ENCODE assay signal across 13 mouse cellular contexts in the genomic region with DNA sequence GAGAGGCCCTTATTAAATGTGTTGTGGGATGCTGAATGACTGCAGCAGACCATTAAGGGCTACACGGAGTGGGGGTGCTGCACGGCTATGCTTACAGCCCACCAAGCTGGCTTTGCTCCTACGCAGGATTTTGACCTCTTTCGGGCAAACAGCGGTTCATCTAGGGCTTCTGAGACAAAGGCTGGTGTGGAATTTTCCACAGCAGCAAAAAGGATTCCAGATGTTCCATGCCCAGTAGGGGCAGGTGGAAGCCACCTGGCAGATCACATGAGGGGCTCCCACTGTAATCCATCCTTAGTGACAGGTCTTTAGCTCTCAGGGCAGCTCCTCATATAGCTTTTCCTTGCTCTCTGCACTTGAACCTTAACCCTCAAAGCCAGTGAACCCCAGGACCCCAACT.
"Had no signal": no experiment of that assay in that cellular context is flagged by ENCODE, and none has a peak within 500 bp of the region (broad histone marks: within the 10 kb centered on the region; RNA-seq: fewer than 3 reads in every experiment).

No protein-coding gene starts in this region.

- H3K9me3 ChIP-seq: limb, embryonic 15.5 days; liver, embryonic 12.5 days; midbrain, embryonic 15.5 days; neural tube, embryonic 12.5 days had no signal

- H3K27me3 ChIP-seq: limb, embryonic 15.5 days; liver, embryonic 12.5 days; midbrain, embryonic 15.5 days; neural tube, embryonic 12.5 days had no signal

- ATAC-seq: intestine, embryonic 16.5 days; liver, embryonic 12.5 days; midbrain, embryonic 15.5 days had no signal

- H3K4me2 ChIP-seq: limb, embryonic 15.5 days; liver, embryonic 12.5 days; lung, embryonic 14.5 days; midbrain, embryonic 11.5 days; midbrain, embryonic 15.5 days; neural tube, embryonic 12.5 days had no signal

- H3K4me3 ChIP-seq: limb, embryonic 15.5 days; liver, embryonic 12.5 days; midbrain, embryonic 15.5 days; neural tube, embryonic 12.5 days had no signal

- DNase-seq: kidney, postnatal 10 days; layer of hippocampus, adult 9-11 months; lung, embryonic 14.5 days; lung, postnatal 10 days; lung, postnatal 4 days; thymus, postnatal 4 days had no signal

- H3K9ac ChIP-seq: limb, embryonic 15.5 days; liver, embryonic 12.5 days; lung, embryonic 14.5 days; midbrain, embryonic 15.5 days; neural tube, embryonic 12.5 days had no signal

- H3K27ac ChIP-seq: limb, embryonic 15.5 days; liver, embryonic 12.5 days; midbrain, embryonic 15.5 days; neural tube, embryonic 12.5 days; stomach, postnatal 0 days had no signal

- H3K36me3 ChIP-seq: limb, embryonic 15.5 days; liver, embryonic 12.5 days; midbrain, embryonic 15.5 days; neural tube, embryonic 12.5 days had no signal

- H3K4me1 ChIP-seq: liver, embryonic 12.5 days; neural tube, embryonic 12.5 days had no signal
